Mouse (Mus musculus) lung, adult 2 months (tissue): Measurements from ENCODE around the gene Jmjd1c.

Experiments used
- CTCF ChIP-seq: fragments of 200-500 bp; IDR thresholded peaks from 2 replicates; pipeline ENCODE4 v1.5.1; 2011; ENCODE audit warnings: mild to moderate bottlenecking, low read length, control low read depth; ENCODE audit not compliant: insufficient read depth
- POLR2A ChIP-seq: fragments of 200-500 bp; IDR thresholded peaks from 2 replicates; pipeline ENCODE4 v1.6.1; 2011; ENCODE audit warnings: low read depth, mild to moderate bottlenecking, control low read depth, low read length, borderline replicate concordance; ENCODE audit errors: extremely low read depth

DNA sequence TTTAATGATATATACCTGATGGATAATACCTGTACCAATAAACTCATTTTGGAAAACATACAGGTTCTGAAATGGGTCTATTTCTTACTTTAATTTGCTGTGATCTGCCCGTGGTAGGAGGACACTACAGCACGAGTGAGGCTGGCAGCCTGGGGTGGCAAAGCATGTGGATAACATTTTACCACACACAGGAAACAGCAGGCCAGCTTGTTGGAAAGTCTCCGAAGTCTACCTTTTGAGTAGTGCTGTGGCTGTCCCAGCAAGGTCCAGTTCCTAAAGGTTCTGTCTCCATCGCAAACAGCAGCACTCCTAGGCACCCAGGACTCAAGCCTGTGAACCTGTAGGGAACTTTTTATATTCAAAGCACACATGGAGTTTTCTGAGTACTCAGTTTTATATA lies 49.7 kb downstream of the Jmjd1c start:
- TF ChIP-seq CTCF (no peak), POLR2A (no peak)
